Mouse (Mus musculus): ENCODE data around the gene 4931409K22Rik. TPM values are rescaled to one million over a fixed set of nuclear protein-coding genes. Genes with fewer than 3 reads are reported as not detected.

Gene 4931409K22Rik
- polyA plus RNA-seq (2011; ENCODE audit: insufficient read depth, insufficient read length, low read depth, missing spikeins), result not detected in 2 replicates

- no peaks in the 10 kb centered on the region for H3K4me1 ChIP-seq (ENCODE audit: control insufficient read depth, insufficient read depth, low read length)
- no peaks in the 10 kb centered on the region for H3K36me3 ChIP-seq (ENCODE audit: control insufficient read depth, insufficient read depth, low read length, poor library complexity, severe bottlenecking)
- no peak within 1 kb of the TSS for H3K9ac ChIP-seq (ENCODE audit: low read depth, poor library complexity, severe bottlenecking)
- no peak within 1 kb of the TSS for H3K4me3 ChIP-seq (ENCODE audit: low read depth, low read length)
- TF ChIP-seq CTCF (IDR thresholded peaks at IDR 0.05; ENCODE audit: low read depth, low read length), result no peak
- TF ChIP-seq POLR2A (IDR thresholded peaks at IDR 0.05; ENCODE audit: insufficient read depth, low read length), result no peak
- no peak for TF ChIP-seq EP300 (IDR thresholded peaks at IDR 0.05; ENCODE audit: insufficient read depth, low read depth, low read length)
- no peaks in the 10 kb centered on the region for H3K9me3 ChIP-seq (replicated peaks; ENCODE audit: control insufficient read depth, insufficient read depth, low read length, poor library complexity, severe bottlenecking)
- no peak within 1 kb of the TSS for H3K27ac ChIP-seq (ENCODE audit: insufficient read depth, low read length)
- no peaks in the 10 kb centered on the region for H3K27me3 ChIP-seq (ENCODE audit: control insufficient read depth, insufficient read depth, low read length, poor library complexity, severe bottlenecking)
Measured at GRCm38 (mm10) chr5:24556709-24557108, at the start of gene 4931409K22Rik. Gene 4931409K22Rik, minus strand, starts transcription at chr5:24556809.

- H3K4me1 ChIP-seq (ENCODE audit: control insufficient read depth, insufficient read depth, low read length), result no peaks in the 10 kb centered on the region
- H3K4me3 ChIP-seq (ENCODE audit: low read depth, low read length), result no peak overlapping the region
- H3K9me3 ChIP-seq (replicated peaks; ENCODE audit: control insufficient read depth, insufficient read depth, low read length, poor library complexity, severe bottlenecking), result no peaks in the 10 kb centered on the region
- TF ChIP-seq CTCF (IDR thresholded peaks at IDR 0.05; ENCODE audit: low read depth, low read length) (no peak), POLR2A (IDR thresholded peaks at IDR 0.05; ENCODE audit: insufficient read depth, low read length) (no peak), EP300 (IDR thresholded peaks at IDR 0.05; ENCODE audit: insufficient read depth, low read depth, low read length) (no peak)
- no peak overlapping the region for H3K27ac ChIP-seq (ENCODE audit: insufficient read depth, low read length)
- H3K9ac ChIP-seq (ENCODE audit: low read depth, poor library complexity, severe bottlenecking), result no peak overlapping the region
- H3K36me3 ChIP-seq (ENCODE audit: control insufficient read depth, insufficient read depth, low read length, poor library complexity, severe bottlenecking), result no peaks in the 10 kb centered on the region
- H3K27me3 ChIP-seq (ENCODE audit: control insufficient read depth, insufficient read depth, low read length, poor library complexity, severe bottlenecking), result peaks cover 10% of the 10 kb centered on the region
Measured at GRCm38 (mm10) chr5:24605980-24606665, 49.5 kb upstream of the 4931409K22Rik start.

GRCm38 (mm10) chr5:24605321-24605979 is 48.8 kb upstream of the 4931409K22Rik start:
- H3K9me3 ChIP-seq (replicated peaks; ENCODE audit: control insufficient read depth, insufficient read depth, low read length, poor library complexity, severe bottlenecking), result no peaks in the 10 kb centered on the region
- H3K27me3 ChIP-seq (ENCODE audit: control insufficient read depth, insufficient read depth, low read length, poor library complexity, severe bottlenecking), result peaks cover 10% of the 10 kb centered on the region
- no peaks in the 10 kb centered on the region for H3K36me3 ChIP-seq (ENCODE audit: control insufficient read depth, insufficient read depth, low read length, poor library complexity, severe bottlenecking)
- peak overlapping the region; percentile 46; the same call in 1 of the 2 replicates for H3K9ac ChIP-seq (ENCODE audit: low read depth, poor library complexity, severe bottlenecking)
- no peak overlapping the region for H3K27ac ChIP-seq (ENCODE audit: insufficient read depth, low read length)
- H3K4me3 ChIP-seq (ENCODE audit: low read depth, low read length), result 0 out of 2 replicates have a peak overlapping the region, but pooled peaks have one; percentile 54
- H3K4me1 ChIP-seq (ENCODE audit: control insufficient read depth, insufficient read depth, low read length), result no peaks in the 10 kb centered on the region
- TF ChIP-seq EP300 (IDR thresholded peaks at IDR 0.05; ENCODE audit: insufficient read depth, low read depth, low read length), result no peak
- no peak for TF ChIP-seq CTCF (IDR thresholded peaks at IDR 0.05; ENCODE audit: low read depth, low read length)
- no peak for TF ChIP-seq POLR2A (IDR thresholded peaks at IDR 0.05; ENCODE audit: insufficient read depth, low read length)

- Histone ChIP-seq H3K36me3 (ENCODE audit: control insufficient read depth, insufficient read depth, low read length, poor library complexity, severe bottlenecking) (no peaks in the 10 kb centered on the region), H3K27ac (ENCODE audit: insufficient read depth, low read length) (no peak overlapping the region), H3K4me3 (ENCODE audit: low read depth, low read length) (peak overlapping the region; percentile 54), H3K4me1 (ENCODE audit: control insufficient read depth, insufficient read depth, low read length) (no peaks in the 10 kb centered on the region), H3K27me3 (ENCODE audit: control insufficient read depth, insufficient read depth, low read length, poor library complexity, severe bottlenecking) (peaks cover 10% of the 10 kb centered on the region), H3K9me3 (replicated peaks; ENCODE audit: control insufficient read depth, insufficient read depth, low read length, poor library complexity, severe bottlenecking) (no peaks in the 10 kb centered on the region), H3K9ac (ENCODE audit: low read depth, poor library complexity, severe bottlenecking) (peak overlapping the region; percentile 46)
- TF ChIP-seq EP300 (IDR thresholded peaks at IDR 0.05; ENCODE audit: insufficient read depth, low read depth, low read length) (0 out of 2 replicates have a peak, but pooled peaks have one; percentile 4), POLR2A (IDR thresholded peaks at IDR 0.05; ENCODE audit: insufficient read depth, low read length) (no peak)
Measured at GRCm38 (mm10) chr5:24604656-24605100, 48.1 kb upstream of the 4931409K22Rik start.

- TF ChIP-seq EP300 (IDR thresholded peaks at IDR 0.05; ENCODE audit: insufficient read depth, low read depth, low read length), result no peak
- no peak overlapping the region for H3K27ac ChIP-seq (ENCODE audit: insufficient read depth, low read length)
Measured at GRCm38 (mm10) chr5:24604080-24604655, 47.6 kb upstream of the 4931409K22Rik start.

More at GRCm38 (mm10) chr5:24604080-24604655, 47.6 kb upstream of the 4931409K22Rik start:
- H3K27me3 ChIP-seq (ENCODE audit: control insufficient read depth, insufficient read depth, low read length, poor library complexity, severe bottlenecking), result peaks cover 10% of the 10 kb centered on the region
- no peaks in the 10 kb centered on the region for H3K36me3 ChIP-seq (ENCODE audit: control insufficient read depth, insufficient read depth, low read length, poor library complexity, severe bottlenecking)
- peak overlapping the region; percentile 54 for H3K4me3 ChIP-seq (ENCODE audit: low read depth, low read length)
- H3K4me1 ChIP-seq (ENCODE audit: control insufficient read depth, insufficient read depth, low read length), result no peaks in the 10 kb centered on the region
- peak overlapping the region; percentile 46 for H3K9ac ChIP-seq (ENCODE audit: low read depth, poor library complexity, severe bottlenecking)
- H3K9me3 ChIP-seq (replicated peaks; ENCODE audit: control insufficient read depth, insufficient read depth, low read length, poor library complexity, severe bottlenecking), result no peaks in the 10 kb centered on the region
